Mouse (Mus musculus): ENCODE measurements at regions not wholly inside any gene's neighbourhood (a gene's known extent, or its start where the extent isn't known, plus 50 kb on each side); places are given as distances from the start of the nearest gene placed in this dataset.
A peak's percentile ranks its signal among the peaks of the same experiment; 100 is the strongest.
"Not testable (repeated sequence)": the region's sequence is repeated elsewhere in the genome, so short reads cannot be mapped to it uniquely, and the experiment has no call there.

GRCm38 (mm10) chr10:53482919-53483318 lies 103.2 kb upstream of the Cep85l start:
- no peak for DNase-seq (ENCODE audit: low spot score)

- no peak for DNase-seq (ENCODE audit: low spot score)
Observed at GRCm38 (mm10) chr10:53470200-53470599, 90.5 kb upstream of the Cep85l start.

GRCm38 (mm10) chr10:53469611-53470010 lies 89.9 kb upstream of the Cep85l start:
- no peak for DNase-seq (ENCODE audit: low spot score)

GRCm38 (mm10) chr10:53468293-53468545 lies 88.5 kb upstream of the Cep85l start:
- no peak for DNase-seq (ENCODE audit: low spot score)

- DNase-seq (ENCODE audit: low spot score), result no peak
Observed at GRCm38 (mm10) chr10:53467472-53468292, 87.9 kb upstream of the Cep85l start.

GRCm38 (mm10) chr10:53466851-53467250 lies 87.1 kb upstream of the Cep85l start:
- no peak for DNase-seq (ENCODE audit: low spot score)

GRCm38 (mm10) chr10:53466261-53466660 lies 86.5 kb upstream of the Cep85l start:
- no peak for DNase-seq (ENCODE audit: low spot score)

GRCm38 (mm10) chr10:53464581-53464980 lies 84.8 kb upstream of the Cep85l start:
- DNase-seq (ENCODE audit: low spot score), result peak; percentile 41

- DNase-seq (ENCODE audit: low spot score), result no peak
Observed at GRCm38 (mm10) chr10:53464006-53464405, 84.3 kb upstream of the Cep85l start.

- no peak for DNase-seq (ENCODE audit: low spot score)
Observed at GRCm38 (mm10) chr10:53463471-53463870, 83.7 kb upstream of the Cep85l start.

- DNase-seq (ENCODE audit: low spot score), result no peak
Observed at GRCm38 (mm10) chr10:53462449-53463308, 82.9 kb upstream of the Cep85l start.

- no peak for DNase-seq (ENCODE audit: low spot score)
Observed at GRCm38 (mm10) chr10:53461070-53461781, 81.5 kb upstream of the Cep85l start.

GRCm38 (mm10) chr10:53459706-53460105 lies 80.0 kb upstream of the Cep85l start:
- DNase-seq (ENCODE audit: low spot score), result not testable (repeated sequence)

GRCm38 (mm10) chr10:53456027-53456713 lies 76.4 kb upstream of the Cep85l start:
- no peak for DNase-seq (ENCODE audit: low spot score)

GRCm38 (mm10) chr10:53444789-53445188 lies 65.0 kb upstream of the Cep85l start:
- no peak for DNase-seq (ENCODE audit: low spot score)

GRCm38 (mm10) chr10:53443443-53443842 lies 63.7 kb upstream of the Cep85l start:
- no peak for DNase-seq (ENCODE audit: low spot score)

GRCm38 (mm10) chr10:53442912-53443311 lies 63.2 kb upstream of the Cep85l start:
- DNase-seq (ENCODE audit: low spot score), result no peak

- no peak for DNase-seq (ENCODE audit: low spot score)
Observed at GRCm38 (mm10) chr10:53440251-53440650, 60.5 kb upstream of the Cep85l start.

- no peak for DNase-seq (ENCODE audit: low spot score)
Observed at GRCm38 (mm10) chr10:53438388-53438787, 58.6 kb upstream of the Cep85l start.

- DNase-seq (ENCODE audit: low spot score), result no peak
Observed at GRCm38 (mm10) chr10:53437724-53438123, 58.0 kb upstream of the Cep85l start.

GRCm38 (mm10) chr10:53436023-53436475 lies 56.3 kb upstream of the Cep85l start:
- no peak for DNase-seq (ENCODE audit: low spot score)
